Mouse (Mus musculus) right cerebral cortex, postnatal 25 days (tissue): ENCODE results near the gene Olfr1111.
"Not testable (repeated sequence)": the region's sequence is repeated elsewhere in the genome, so short reads cannot be mapped to it uniquely, and the experiment has no call there.

Source experiments
- DNase-seq: peaks from one replicate; pipeline ENCODE4 v3.0.0; 2022

Gene Olfr1111

GRCm38 (mm10) chr2:87152524-87152923, at the start of gene Olfr1111:
Gene Olfr1111, minus strand, starts transcription at chr2:87152624.
- no peak for DNase-seq

GRCm38 (mm10) chr2:87187498-87187897, 35.1 kb upstream of the Olfr1111 start, which contains the start of gene Olfr1112:
Gene Olfr1112, plus strand, starts transcription at chr2:87187798.
- no peak for DNase-seq

DNA sequence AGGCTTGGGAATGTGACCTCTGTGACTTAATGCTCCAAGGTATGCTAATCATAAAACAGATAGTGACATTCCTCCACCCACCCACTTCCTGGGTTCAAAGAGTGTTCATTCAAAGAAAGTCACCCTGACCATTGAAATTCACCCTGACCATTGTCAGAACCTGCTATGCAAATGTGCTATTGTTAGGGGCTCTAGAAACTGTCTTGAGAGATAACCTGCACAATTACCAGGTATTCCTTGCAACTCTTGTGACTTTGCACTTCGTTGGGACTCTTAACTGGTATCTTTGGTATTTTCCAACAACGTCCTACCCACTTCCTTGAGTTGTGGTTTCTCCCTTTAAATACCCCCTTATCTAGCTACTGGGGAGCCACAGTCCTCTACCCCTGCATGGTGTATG, 15.3 kb upstream of the Olfr1111 start:
- not testable (repeated sequence) for DNase-seq

DNA sequence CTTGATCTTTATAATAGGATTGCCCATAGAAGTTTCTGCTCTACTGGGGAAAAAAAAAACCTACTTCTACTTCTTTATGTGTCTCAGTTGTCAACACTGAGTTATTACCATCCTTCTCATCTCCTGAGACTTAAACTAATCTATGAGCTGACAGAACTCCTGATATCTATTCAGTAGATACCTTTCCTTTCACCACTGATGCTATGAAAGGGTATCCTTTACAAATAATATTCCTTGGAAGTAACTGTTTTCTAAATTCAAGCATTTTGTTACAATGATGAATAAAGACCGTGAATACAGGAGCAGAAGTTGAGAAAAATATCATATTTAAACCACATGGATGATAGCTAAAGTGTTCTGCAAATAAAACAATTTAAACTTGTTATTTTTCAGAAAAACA, 12.2 kb downstream of the Olfr1111 start, which contains the start of gene Olfr1110:
Gene Olfr1110, minus strand, starts transcription at position 101 of the 400 bp plus-strand sequence.
- no peak for DNase-seq

DNA sequence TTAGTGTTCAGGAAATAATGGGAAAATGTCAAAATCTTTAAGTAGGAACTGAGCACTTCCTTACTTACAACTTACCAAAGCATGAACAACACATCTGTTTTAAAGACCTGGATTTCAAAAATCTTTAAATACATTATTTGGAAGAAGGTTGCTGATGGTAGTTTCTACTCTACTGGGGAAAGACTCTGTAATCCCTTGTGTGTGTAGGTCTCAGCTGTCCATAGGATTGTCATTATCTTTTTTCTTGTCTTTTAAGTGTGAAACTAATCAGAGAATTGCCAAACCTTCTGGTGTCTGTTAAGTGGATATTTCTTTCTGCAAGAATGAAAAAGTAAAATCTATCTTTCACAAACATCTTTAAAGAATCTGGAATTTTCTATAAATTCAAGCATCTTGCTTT, 38.0 kb downstream of the Olfr1111 start, which contains the start of gene Olfr259:
Gene Olfr259, minus strand, starts transcription at position 101 of the 400 bp plus-strand sequence.
- DNase-seq, result no peak
